Mouse (Mus musculus) liver, embryonic 13.5 days (tissue): ENCODE measurements around the gene Wdr73. TPM values are rescaled to one million over a fixed set of nuclear protein-coding genes. Genes with fewer than 3 reads are reported as not detected.

Source experiments
- ATAC-seq: fragments of 200-750 bp; cut with Nextera tagmentation; 2 replicates; pipeline ENCODE4 v1.8.0; 2017; ENCODE audit warnings: low read depth, mild to moderate bottlenecking, moderate number of reproducible peaks, moderate library complexity
- DNase-seq: peaks from one replicate; pipeline ENCODE4 v3.0.0; 2022
- H3K27ac ChIP-seq: fragments of 300-500 bp; sonication (generic); 2 replicates; pipeline ENCODE4 v1.5.1; 2015; ENCODE audit warnings: moderate library complexity, mild to moderate bottlenecking, inconsistent platforms
- H3K27me3 ChIP-seq: fragments of 300-500 bp; sonication (generic); 2 replicates; pipeline ENCODE4 v1.6.1; 2015; ENCODE audit warnings: mild to moderate bottlenecking, inconsistent platforms
- H3K36me3 ChIP-seq: fragments of 300-500 bp; sonication (generic); 2 replicates; pipeline ENCODE4 v1.6.1; 2015; ENCODE audit warnings: mild to moderate bottlenecking, inconsistent platforms
- H3K4me1 ChIP-seq: fragments of 300-500 bp; sonication (generic); replicated peaks from 2 replicates; pipeline ENCODE4 v1.6.1; 2015; ENCODE audit warnings: inconsistent platforms
- H3K4me2 ChIP-seq: fragments of 300-500 bp; sonication (generic); 2 replicates; pipeline ENCODE4 v1.6.1; 2015; ENCODE audit warnings: inconsistent platforms, mild to moderate bottlenecking, moderate library complexity
- H3K4me3 ChIP-seq: fragments of 300-500 bp; sonication (generic); replicated peaks from 2 replicates; pipeline ENCODE4 v1.5.1; 2015; ENCODE audit warnings: mild to moderate bottlenecking, inconsistent platforms
- H3K9ac ChIP-seq: fragments of 300-500 bp; sonication (generic); 2 replicates; pipeline ENCODE4 v1.6.1; 2015; ENCODE audit warnings: mild to moderate bottlenecking, inconsistent platforms
- H3K9me3 ChIP-seq: fragments of 300-500 bp; sonication (generic); replicated peaks from 2 replicates; pipeline ENCODE4 v1.6.1; 2016; ENCODE audit warnings: inconsistent platforms
- WGBS: fragments of 180-500 bp; shearing (Covaris S2); methylation state at CpG from one replicate; pipeline ENCODE4 v1.1.7; 2015; ENCODE audit not compliant: insufficient replicate concordance; 5-methylcytosine and 5-hydroxymethylcytosine counted together
- polyA plus RNA-seq: library from polyadenylated mRNA; unstranded; fragments of >200 nt; fragmentation: Nextera tagmentation; extraction: Ambion mirVana; gene quantifications from 2 replicates; pipeline ENCODE4 v1.2.1, GENCODE M21; 2015

Gene Wdr73
- polyA plus RNA-seq, 1 experiment from 2014 or later = 22.5 TPM

DNA sequence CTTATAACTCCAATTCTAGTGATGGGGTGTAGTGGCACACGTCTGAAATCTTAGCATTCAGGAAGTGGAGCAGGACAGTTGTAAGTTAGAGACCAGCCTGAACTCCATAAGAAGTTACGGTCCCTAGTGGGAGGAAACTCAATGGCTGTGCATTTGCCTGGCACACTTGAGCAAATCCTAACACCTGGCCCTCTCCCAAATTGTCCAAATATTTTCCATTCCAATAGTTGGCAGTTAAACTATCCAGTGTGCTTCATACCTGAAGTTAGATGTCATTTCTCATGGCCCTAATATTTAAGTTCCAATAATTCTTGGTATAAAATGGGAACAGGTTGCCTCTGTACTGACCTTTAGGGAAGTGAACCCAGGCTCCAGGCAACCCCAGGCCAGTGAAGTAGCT lies 32.4 kb downstream of the Wdr73 start:
- H3K9me3 ChIP-seq = no peaks in the 10 kb centered on the region
- H3K4me2 ChIP-seq = no peak overlapping the region
- H3K36me3 ChIP-seq = peaks cover 13% of the 10 kb centered on the region; the same call in 1 of the 2 replicates
- no peak overlapping the region for H3K27ac ChIP-seq
- H3K27me3 ChIP-seq = no peaks in the 10 kb centered on the region
- ATAC-seq (no peak), DNase-seq (no peak)
- H3K4me3 ChIP-seq = no peak overlapping the region
- 75% methylated on average over 2 of the region's 2 CpGs for WGBS
- H3K9ac ChIP-seq = no peak overlapping the region
- H3K4me1 ChIP-seq = peaks cover 34% of the 10 kb centered on the region

DNA sequence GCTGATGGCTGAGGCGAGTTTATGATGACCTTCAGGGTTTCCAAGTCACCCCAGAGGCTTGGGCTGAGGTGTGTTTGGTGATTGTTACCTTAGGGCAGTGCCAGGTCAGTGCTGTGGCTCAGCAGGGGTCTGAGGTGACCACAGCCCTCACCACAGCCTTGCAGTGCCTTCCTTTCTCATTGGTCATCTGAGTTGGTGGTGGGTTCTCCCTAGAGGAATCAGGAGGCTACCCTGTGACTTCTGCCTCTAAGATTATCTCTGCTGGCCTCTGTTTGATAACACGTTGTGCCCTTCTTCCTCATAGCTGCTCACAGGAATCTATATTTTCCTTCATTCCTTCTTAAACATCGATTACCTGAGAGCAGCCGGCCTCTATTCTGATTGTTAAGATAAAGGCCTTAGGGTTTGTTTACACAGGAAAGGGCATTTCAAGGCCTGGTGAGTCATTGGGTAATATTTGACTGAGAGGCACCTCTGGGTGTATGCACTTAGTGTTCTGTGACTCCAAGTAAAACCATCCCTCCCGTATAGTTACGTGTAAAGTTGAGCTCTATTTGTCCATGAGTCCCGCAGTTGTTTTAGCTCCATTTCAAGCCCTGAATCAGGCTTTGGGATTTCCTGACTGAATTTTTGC lies 34.4 kb downstream of the Wdr73 start:
- H3K36me3 ChIP-seq = peaks cover 6% of the 10 kb centered on the region; the same call in 1 of the 2 replicates
- peak overlapping the region; percentile 33; the same call in 1 of the 2 replicates for H3K9ac ChIP-seq
- H3K4me2 ChIP-seq = 0 out of 2 replicates have a peak overlapping the region, but pooled peaks have one; percentile 14
- peak; percentile 37; the same call in 1 of the 2 replicates for ATAC-seq
- DNase-seq = no peak
- H3K27me3 ChIP-seq = no peaks in the 10 kb centered on the region
- H3K27ac ChIP-seq = no peak overlapping the region
- peaks cover 46% of the 10 kb centered on the region for H3K4me1 ChIP-seq
- H3K9me3 ChIP-seq = no peaks in the 10 kb centered on the region
- H3K4me3 ChIP-seq = no peak overlapping the region
- 40% methylated on average over 7 of the region's 7 CpGs for WGBS

DNA sequence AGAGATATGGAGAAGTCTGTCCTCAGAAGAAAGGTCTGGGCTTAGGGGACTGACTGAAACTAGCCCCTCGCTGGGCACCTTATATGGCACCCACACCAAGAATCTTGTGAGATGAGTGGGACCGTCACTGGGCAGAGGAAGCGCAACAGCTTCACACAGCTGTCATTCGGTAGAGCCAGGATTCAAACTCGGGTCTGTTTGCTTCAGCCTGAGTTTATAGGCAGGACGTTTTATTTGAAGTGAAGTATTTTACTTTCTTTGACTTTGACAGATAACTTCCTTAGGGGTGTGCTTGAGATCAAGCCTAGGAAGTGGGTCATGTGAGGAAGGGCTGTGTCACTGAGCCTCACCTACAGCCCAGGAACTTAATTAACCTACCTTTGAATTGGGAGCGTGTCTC lies 35.5 kb downstream of the Wdr73 start:
- DNase-seq (no peak), ATAC-seq (no peak)
- Histone ChIP-seq H3K9ac (no peak overlapping the region), H3K36me3 (peaks cover 6% of the 10 kb centered on the region; the same call in 1 of the 2 replicates), H3K27ac (peak overlapping the region; percentile 61), H3K4me3 (no peak overlapping the region), H3K4me2 (0 out of 2 replicates have a peak overlapping the region, but pooled peaks have one; percentile 13), H3K4me1 (peaks cover 55% of the 10 kb centered on the region), H3K27me3 (no peaks in the 10 kb centered on the region), H3K9me3 (no peaks in the 10 kb centered on the region)
- WGBS = 61% methylated on average over 7 of the region's 7 CpGs

DNA sequence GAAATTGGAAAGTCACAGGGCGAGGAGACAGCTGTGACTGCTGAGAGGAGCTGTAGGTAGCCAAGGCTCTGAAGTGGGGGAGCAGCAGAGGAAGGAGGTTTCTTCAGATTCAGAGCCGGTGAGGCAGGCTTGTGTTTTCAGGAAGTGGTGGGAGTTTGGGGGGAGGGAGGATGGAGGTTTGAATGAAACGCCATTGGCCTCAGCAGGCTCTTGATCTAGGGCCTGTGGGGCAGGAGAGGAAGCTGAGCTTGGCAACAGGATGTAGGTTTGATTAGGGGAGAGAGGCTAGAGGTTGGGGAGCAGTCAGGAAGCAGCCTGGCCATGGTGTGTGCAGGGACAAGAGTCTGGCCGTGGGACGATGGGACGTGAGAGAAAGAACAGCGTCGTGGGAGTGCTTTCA lies 36.2 kb downstream of the Wdr73 start:
- Histone ChIP-seq H3K36me3 (peaks cover 6% of the 10 kb centered on the region; the same call in 1 of the 2 replicates), H3K4me2 (0 out of 2 replicates have a peak overlapping the region, but pooled peaks have one; percentile 13), H3K27ac (peak overlapping the region; percentile 61), H3K9ac (no peak overlapping the region), H3K27me3 (no peaks in the 10 kb centered on the region), H3K9me3 (no peaks in the 10 kb centered on the region), H3K4me3 (no peak overlapping the region), H3K4me1 (peaks cover 62% of the 10 kb centered on the region)
- ATAC-seq (no peak), DNase-seq (no peak)
- WGBS = 29% methylated on average over 8 of the region's 8 CpGs

DNA sequence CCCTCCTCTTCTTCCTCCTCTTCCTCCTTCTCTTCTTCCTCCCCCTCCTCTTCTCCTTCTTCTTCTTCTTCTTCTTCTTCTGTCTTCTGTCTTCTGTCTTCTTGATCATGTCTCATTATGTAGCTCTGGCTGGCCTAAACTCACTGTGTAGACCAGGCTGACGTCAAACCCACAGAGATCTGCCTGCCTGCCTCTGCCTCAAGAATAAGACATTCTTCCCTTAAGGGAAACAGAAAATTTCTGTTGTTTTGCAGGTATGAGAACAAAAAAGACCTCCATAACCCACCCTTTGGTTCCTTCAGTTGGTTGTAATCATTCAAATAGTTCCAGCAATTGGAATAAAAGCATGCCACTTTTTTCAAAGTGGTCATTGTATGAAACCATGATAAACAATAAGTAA lies 36.9 kb downstream of the Wdr73 start:
- no peak overlapping the region for H3K9ac ChIP-seq
- 39% methylated on average over 1 of the region's 1 CpGs for WGBS
- no peak overlapping the region for H3K4me2 ChIP-seq
- peak overlapping the region; percentile 10 for H3K27ac ChIP-seq
- H3K9me3 ChIP-seq = no peaks in the 10 kb centered on the region
- H3K36me3 ChIP-seq = peaks cover 6% of the 10 kb centered on the region; the same call in 1 of the 2 replicates
- no peaks in the 10 kb centered on the region for H3K27me3 ChIP-seq
- H3K4me3 ChIP-seq = no peak overlapping the region
- ATAC-seq (no peak), DNase-seq (no peak)
- H3K4me1 ChIP-seq = peaks cover 63% of the 10 kb centered on the region

DNA sequence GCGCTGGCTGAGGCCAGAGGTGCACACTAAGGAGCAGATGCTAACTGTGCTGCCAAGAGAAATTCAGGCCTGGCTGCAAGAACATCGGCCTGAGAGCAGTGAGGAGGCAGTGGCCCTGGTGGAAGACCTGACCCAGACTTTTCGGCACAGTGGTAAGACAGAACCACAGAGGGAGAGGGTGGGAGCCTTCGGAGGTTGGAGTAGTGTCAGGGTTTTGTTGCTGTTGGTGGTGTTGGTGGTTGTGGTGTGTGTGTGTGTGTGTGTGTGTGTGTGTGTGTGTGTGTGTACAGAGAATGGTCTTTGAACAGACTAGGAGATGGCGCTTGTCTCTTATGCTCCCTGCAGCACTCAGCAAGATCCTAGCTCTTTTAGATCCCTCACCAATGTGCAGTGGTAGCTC lies 37.5 kb downstream of the Wdr73 start:
- Histone ChIP-seq H3K4me3 (no peak overlapping the region), H3K36me3 (peaks cover 6% of the 10 kb centered on the region; the same call in 1 of the 2 replicates), H3K9ac (no peak overlapping the region), H3K9me3 (no peaks in the 10 kb centered on the region), H3K4me1 (peaks cover 63% of the 10 kb centered on the region), H3K27me3 (no peaks in the 10 kb centered on the region), H3K27ac (no peak overlapping the region), H3K4me2 (no peak overlapping the region)
- WGBS = 65% methylated on average over 5 of the region's 5 CpGs
- DNase-seq (no peak), ATAC-seq (no peak)

DNA sequence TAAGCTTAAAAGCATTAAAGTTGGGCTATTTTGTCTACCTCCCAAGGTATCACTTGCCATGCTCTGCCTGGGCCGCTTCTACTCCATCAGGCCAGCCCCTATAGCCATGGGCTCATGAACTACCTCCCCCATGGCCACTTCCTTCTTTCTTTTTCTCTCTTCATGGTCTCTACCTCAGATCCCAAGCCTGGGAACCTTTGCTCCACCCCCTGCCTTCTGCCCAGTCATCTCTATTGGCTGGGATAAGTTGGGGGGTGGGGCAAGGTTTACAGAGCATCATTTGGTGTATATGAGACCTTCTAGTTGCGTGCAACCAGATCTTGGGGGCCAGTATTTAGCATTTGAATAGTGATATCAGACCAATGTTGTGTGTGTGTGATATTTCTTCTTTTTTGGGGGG lies 38.6 kb downstream of the Wdr73 start:
- DNase-seq (no peak), ATAC-seq (no peak)
- no peak overlapping the region for H3K27ac ChIP-seq
- no peaks in the 10 kb centered on the region for H3K27me3 ChIP-seq
- no peak overlapping the region for H3K4me3 ChIP-seq
- H3K4me1 ChIP-seq = peaks cover 63% of the 10 kb centered on the region
- no peaks in the 10 kb centered on the region for H3K9me3 ChIP-seq
- WGBS = 55% methylated on average over 2 of the region's 2 CpGs
- no peak overlapping the region for H3K9ac ChIP-seq
- no peak overlapping the region for H3K4me2 ChIP-seq
- no peaks in the 10 kb centered on the region for H3K36me3 ChIP-seq

DNA sequence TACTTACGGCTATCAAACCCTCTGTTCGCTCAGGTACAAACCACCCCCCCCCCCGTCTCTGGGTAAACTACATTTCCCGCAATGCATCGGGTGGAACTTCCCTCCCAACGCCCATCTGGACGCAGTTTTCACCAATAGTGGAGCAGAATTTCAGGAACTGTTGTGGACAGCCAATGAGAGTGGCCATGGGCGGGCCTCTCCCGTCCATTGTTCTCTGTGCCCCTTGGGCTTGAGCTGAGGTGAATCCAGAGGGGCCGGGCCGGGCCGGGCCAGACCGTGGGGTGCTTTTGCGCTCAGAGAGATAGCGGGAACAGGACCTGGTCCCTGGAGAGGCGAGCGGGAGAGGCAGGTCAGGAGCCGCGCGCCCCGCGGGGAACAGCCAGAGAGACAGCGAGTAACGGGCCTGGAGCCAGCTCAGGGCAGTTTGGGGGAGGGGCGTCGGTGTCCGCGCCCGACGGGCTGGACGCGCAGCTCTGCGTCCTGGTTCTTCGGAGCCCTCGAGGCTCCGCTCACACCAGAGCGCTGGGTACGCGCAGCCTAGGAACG lies 40.3 kb downstream of the Wdr73 start, which contains the start of gene Zscan2:
Zscan2 (plus strand) TSS at position 192 of the 546 bp plus-strand sequence.
- Histone ChIP-seq H3K4me1 (peaks cover 46% of the 10 kb centered on the region), H3K27me3 (no peaks in the 10 kb centered on the region), H3K36me3 (no peaks in the 10 kb centered on the region), H3K27ac (peak within 1 kb of the TSS; percentile 72), H3K9ac (peak within 1 kb of the TSS; percentile 79), H3K4me3 (peak within 1 kb of the TSS; percentile 83), H3K9me3 (no peaks in the 10 kb centered on the region), H3K4me2 (peak within 1 kb of the TSS; percentile 93)
- ATAC-seq (peak; percentile 93), DNase-seq (peak; percentile 82)
- under 1% methylated on average over 40 of the region's 40 CpGs for WGBS

DNA sequence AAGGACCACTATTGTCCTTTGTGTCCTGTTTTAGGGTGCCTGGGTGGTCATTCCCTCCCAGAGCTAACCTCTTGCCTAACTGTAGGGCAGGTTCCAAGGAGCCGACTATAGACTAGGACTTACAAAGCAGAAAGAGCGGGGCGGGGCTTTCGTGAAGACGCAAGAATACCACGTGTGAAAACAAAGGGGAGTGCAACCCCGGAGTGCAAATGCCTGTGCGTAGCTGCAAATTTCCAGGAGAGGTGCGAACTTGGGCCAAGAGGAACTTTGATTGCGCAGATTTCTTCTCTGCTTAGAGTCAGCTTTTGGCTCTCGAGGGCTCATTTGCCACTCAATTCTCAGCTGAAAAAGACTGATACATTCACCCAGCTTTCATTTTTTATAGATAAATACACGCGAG lies 40.8 kb downstream of the Wdr73 start:
- peak; percentile 56 for DNase-seq
- peaks cover 41% of the 10 kb centered on the region for H3K4me1 ChIP-seq
- WGBS = 0% methylated on average over 13 of the region's 13 CpGs
- no peak overlapping the region for H3K27ac ChIP-seq
- H3K27me3 ChIP-seq = no peaks in the 10 kb centered on the region
- H3K9ac ChIP-seq = peak overlapping the region; percentile 59
- peak; percentile 29; the same call in 1 of the 2 replicates for ATAC-seq
- no peaks in the 10 kb centered on the region for H3K9me3 ChIP-seq
- H3K4me3 ChIP-seq = peak overlapping the region; percentile 83
- no peaks in the 10 kb centered on the region for H3K36me3 ChIP-seq
- peak overlapping the region; percentile 93 for H3K4me2 ChIP-seq

DNA sequence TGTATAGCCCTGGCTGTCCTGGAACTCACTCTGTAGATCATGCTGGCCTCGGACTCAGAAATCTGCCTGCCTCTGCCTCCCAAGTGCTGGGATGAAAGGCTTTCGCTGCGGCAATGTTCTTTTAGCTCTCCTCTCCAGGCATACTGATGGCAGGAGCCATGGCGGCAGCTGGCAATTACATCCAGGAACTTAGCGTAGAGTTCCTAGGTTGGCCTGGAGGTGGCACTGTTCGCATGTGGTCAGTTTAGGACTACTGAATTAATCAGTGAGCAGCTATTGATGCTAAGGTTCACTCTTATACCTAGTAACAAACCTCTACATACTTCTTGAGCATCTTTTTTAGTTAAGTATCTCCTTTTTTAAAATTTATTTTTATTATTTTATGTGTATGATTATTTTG lies 43.9 kb downstream of the Wdr73 start:
- H3K4me1 ChIP-seq = peaks cover 22% of the 10 kb centered on the region
- no peak overlapping the region for H3K4me3 ChIP-seq
- H3K27me3 ChIP-seq = no peaks in the 10 kb centered on the region
- no peak overlapping the region for H3K9ac ChIP-seq
- peak; percentile 54 for DNase-seq
- no peak overlapping the region for H3K27ac ChIP-seq
- no peaks in the 10 kb centered on the region for H3K36me3 ChIP-seq
- ATAC-seq = no peak
- H3K9me3 ChIP-seq = no peaks in the 10 kb centered on the region
- no peak overlapping the region for H3K4me2 ChIP-seq
- WGBS = 8% methylated on average over 6 of the region's 6 CpGs

DNA sequence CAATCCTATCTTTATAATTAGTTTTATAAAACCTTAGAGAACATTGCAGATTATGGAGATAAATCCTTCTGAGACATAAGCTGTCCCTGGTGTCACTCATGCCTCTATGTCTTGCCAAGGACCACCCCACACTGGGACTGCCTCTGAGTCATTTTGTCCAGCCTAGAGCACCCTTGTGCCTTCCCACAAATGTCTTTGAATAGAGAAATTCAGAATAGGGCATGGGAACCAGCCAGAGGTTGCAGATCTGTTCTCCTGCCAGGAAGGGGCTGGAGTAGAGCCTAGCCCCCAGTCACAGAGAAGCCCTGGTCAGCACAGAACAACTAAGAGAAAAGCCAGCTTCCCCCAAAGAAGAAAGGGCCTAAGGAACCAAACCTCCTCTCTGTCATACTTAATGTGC lies 45.8 kb downstream of the Wdr73 start:
- H3K27me3 ChIP-seq = no peaks in the 10 kb centered on the region
- no peak overlapping the region for H3K4me3 ChIP-seq
- no peak overlapping the region for H3K9ac ChIP-seq
- no peaks in the 10 kb centered on the region for H3K9me3 ChIP-seq
- H3K4me1 ChIP-seq = peaks cover 6% of the 10 kb centered on the region
- no peaks in the 10 kb centered on the region for H3K36me3 ChIP-seq
- H3K27ac ChIP-seq = no peak overlapping the region
- DNase-seq (no peak), ATAC-seq (no peak)
- H3K4me2 ChIP-seq = no peak overlapping the region

DNA sequence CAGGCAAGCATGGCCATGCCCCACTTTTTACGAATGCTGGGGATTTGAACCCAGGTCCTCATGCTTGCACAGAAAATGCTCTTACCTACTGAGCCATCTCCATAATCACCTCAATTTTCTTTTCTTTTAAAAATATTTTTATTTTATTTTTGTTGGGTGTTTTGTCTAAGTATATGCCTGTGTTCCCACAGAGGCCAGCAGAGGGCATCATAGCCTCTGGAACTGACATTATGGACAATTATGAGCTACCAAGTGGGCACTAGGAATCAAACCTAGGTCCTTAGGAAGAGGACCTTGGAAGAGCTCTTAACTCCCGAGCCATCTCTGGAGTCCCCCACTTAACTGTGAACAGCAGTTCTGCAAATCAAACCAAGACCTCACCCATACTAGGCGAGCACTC lies 47.9 kb downstream of the Wdr73 start:
- 0 out of 2 replicates have a peak, but pooled peaks cover 6% of the 10 kb centered on the region for H3K4me1 ChIP-seq
- no peak overlapping the region for H3K4me2 ChIP-seq
- ATAC-seq (no peak), DNase-seq (no peak)
- H3K9ac ChIP-seq = no peak overlapping the region
- H3K36me3 ChIP-seq = no peaks in the 10 kb centered on the region
- no peak overlapping the region for H3K27ac ChIP-seq
- WGBS = 83% methylated on average over 3 of the region's 3 CpGs
- no peaks in the 10 kb centered on the region for H3K9me3 ChIP-seq
- no peaks in the 10 kb centered on the region for H3K27me3 ChIP-seq
- no peak overlapping the region for H3K4me3 ChIP-seq
